Mouse (Mus musculus): Measurements from ENCODE around the gene Apmap. TPM values are rescaled to one million over a fixed set of nuclear protein-coding genes. Genes with fewer than 3 reads are reported as not detected.

Apmap gene
- polyA plus RNA-seq, 1 experiment = 31.2 TPM

DNA sequence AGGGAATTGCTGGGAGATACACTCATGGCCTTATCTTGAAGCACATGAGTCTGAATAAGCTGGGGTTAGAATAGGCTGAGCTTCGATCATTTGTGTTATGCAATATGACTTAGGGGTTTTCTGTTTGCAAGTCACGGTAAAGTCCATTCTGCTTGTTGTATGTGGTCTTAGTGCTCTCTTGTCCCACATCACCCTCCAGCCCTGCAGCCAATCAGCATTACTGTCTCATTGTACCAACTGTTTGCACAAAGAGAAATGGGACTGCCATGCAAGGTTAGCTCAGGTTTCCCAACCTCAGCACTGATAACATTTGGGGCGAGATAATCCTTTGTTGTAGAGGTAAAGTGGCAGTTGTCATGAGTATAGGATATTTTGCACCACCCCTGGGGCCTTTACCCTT, 1.7 kb upstream of the Apmap start:
- Histone ChIP-seq H3K4me3 (ENCODE audit: control insufficient read depth, low read depth, low read length) (no peak overlapping the region), H3K4me1 (ENCODE audit: control insufficient read depth, insufficient read depth, low read length) (peaks cover 2% of the 10 kb centered on the region; the same call in 1 of the 2 replicates), H3K27me3 (ENCODE audit: control insufficient read depth, insufficient read depth, low read length) (no peaks in the 10 kb centered on the region), H3K36me3 (ENCODE audit: control insufficient read depth, insufficient read depth, low read length) (no peaks in the 10 kb centered on the region), H3K27ac (ENCODE audit: control insufficient read depth, insufficient read depth, low read depth, low read length) (no peak overlapping the region)
- no peak for TF ChIP-seq POLR2A (IDR thresholded peaks at IDR 0.05; ENCODE audit: control insufficient read depth, low read depth, low read length)
- no peak for TF ChIP-seq CTCF (IDR thresholded peaks at IDR 0.05; ENCODE audit: control insufficient read depth, insufficient read depth, insufficient replicate concordance, low read depth, low read length)

DNA sequence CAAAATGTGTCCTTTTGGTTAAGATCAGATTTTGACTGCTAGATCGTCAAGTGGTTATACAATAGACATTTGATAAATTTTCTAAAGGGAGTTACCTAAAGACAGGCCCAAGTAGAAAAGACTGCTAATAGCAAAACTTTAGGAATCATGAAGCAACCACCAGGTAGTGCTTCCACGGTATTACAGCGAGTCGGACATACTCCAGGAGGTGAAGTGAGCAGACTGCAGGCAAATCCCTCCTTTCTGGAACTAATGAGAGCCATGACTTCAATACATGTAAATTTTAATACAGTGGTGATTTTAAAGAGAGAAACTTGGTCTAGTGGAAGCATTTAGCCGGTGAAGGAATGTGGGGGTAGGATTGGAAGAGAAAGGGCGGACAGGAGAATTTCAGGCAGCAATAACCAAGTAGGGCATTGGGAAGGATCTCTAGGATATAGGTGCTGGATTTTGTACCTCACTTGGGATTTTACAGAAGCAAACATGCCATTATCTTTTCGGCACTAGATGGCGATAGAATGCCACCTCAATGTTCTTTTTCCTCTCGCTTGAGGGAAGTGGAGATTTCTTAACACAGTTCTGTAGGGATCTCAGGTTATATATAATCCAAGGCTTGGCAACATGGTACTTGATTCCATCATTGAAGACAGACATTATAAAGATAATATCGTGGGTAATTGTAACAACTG, 649 bp upstream of the Apmap start:
- Histone ChIP-seq H3K27ac (ENCODE audit: control insufficient read depth, insufficient read depth, low read depth, low read length) (no peak overlapping the region), H3K4me3 (ENCODE audit: control insufficient read depth, low read depth, low read length) (peak overlapping the region; percentile 97; the same call in 1 of the 2 replicates), H3K4me1 (ENCODE audit: control insufficient read depth, insufficient read depth, low read length) (0 out of 2 replicates have a peak, but pooled peaks cover 2% of the 10 kb centered on the region), H3K27me3 (ENCODE audit: control insufficient read depth, insufficient read depth, low read length) (no peaks in the 10 kb centered on the region), H3K36me3 (ENCODE audit: control insufficient read depth, insufficient read depth, low read length) (no peaks in the 10 kb centered on the region)
- TF ChIP-seq POLR2A (IDR thresholded peaks at IDR 0.05; ENCODE audit: control insufficient read depth, low read depth, low read length) (no peak), CTCF (IDR thresholded peaks at IDR 0.05; ENCODE audit: control insufficient read depth, insufficient read depth, insufficient replicate concordance, low read depth, low read length) (no peak)

DNA sequence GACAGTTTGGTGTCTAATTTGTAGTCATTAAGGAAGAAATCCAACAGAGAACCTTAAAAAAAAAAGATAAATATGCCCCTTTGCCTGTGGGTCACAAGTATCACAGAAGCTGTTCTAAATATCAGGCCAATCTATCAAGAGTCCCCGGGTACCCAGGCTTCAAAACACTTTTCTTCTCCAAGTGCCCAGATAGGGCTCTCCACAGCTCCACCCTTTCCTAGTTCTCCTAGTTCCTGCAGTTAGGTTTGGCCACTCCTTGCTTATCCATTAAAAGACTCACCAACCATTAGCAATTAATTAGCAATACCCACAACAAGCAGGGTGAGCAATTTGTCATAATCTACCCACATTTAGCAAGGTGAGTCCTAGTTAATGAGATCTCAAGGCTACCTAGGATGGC, 1.3 kb downstream of the Apmap start:
- TF ChIP-seq CTCF (IDR thresholded peaks at IDR 0.05; ENCODE audit: control insufficient read depth, insufficient read depth, insufficient replicate concordance, low read depth, low read length) (no peak), POLR2A (IDR thresholded peaks at IDR 0.05; ENCODE audit: control insufficient read depth, low read depth, low read length) (no peak)
- no peak overlapping the region for H3K27ac ChIP-seq (ENCODE audit: control insufficient read depth, insufficient read depth, low read depth, low read length)
- no peak overlapping the region for H3K4me3 ChIP-seq (ENCODE audit: control insufficient read depth, low read depth, low read length)
- H3K27me3 ChIP-seq (ENCODE audit: control insufficient read depth, insufficient read depth, low read length) = no peaks in the 10 kb centered on the region
- no peaks in the 10 kb centered on the region for H3K36me3 ChIP-seq (ENCODE audit: control insufficient read depth, insufficient read depth, low read length)
- 0 out of 2 replicates have a peak, but pooled peaks cover 2% of the 10 kb centered on the region for H3K4me1 ChIP-seq (ENCODE audit: control insufficient read depth, insufficient read depth, low read length)

DNA sequence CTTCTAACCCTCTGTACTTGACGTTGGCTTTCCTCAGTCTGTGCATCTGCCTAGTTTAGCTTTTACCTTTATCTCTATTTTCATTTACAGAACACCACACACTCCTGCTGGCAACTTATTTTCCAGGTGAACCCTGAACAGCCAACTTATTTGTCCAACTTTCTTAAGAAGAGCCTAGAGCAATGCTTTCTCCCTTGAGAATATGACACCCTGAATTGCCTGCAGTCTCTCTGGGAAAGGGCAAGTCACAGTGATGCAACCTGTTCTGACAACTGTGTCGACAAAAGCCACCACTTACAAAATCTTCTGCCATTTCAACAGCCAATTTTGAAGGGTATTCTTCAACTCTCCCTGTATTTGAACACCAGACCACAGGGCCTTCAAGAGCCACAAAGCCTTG, 3.6 kb downstream of the Apmap start:
- Histone ChIP-seq H3K27ac (ENCODE audit: control insufficient read depth, insufficient read depth, low read depth, low read length) (no peak overlapping the region), H3K4me3 (ENCODE audit: control insufficient read depth, low read depth, low read length) (no peak overlapping the region), H3K36me3 (ENCODE audit: control insufficient read depth, insufficient read depth, low read length) (no peaks in the 10 kb centered on the region), H3K27me3 (ENCODE audit: control insufficient read depth, insufficient read depth, low read length) (no peaks in the 10 kb centered on the region), H3K4me1 (ENCODE audit: control insufficient read depth, insufficient read depth, low read length) (0 out of 2 replicates have a peak, but pooled peaks cover 2% of the 10 kb centered on the region)
- no peak for TF ChIP-seq POLR2A (IDR thresholded peaks at IDR 0.05; ENCODE audit: control insufficient read depth, low read depth, low read length)
- TF ChIP-seq CTCF (IDR thresholded peaks at IDR 0.05; ENCODE audit: control insufficient read depth, insufficient read depth, insufficient replicate concordance, low read depth, low read length) = no peak

DNA sequence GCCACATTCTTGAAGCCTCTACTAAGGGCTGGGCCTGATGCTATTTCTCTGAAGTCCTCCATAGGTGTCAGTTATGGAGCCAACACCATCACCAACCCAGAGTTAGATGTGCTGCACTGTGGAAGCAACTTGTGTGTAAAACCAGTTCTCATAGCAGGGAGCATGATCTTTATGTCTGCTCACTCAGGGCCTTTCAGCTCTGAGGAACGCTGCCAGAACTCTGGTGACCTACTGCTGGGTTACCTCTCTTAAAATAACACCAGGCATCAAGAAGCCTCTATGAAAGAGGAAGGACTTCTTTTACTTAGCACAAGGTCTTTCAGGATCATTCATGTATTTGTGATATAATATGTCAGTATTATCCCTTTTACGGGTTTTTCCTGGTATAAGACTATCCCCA, 6.2 kb downstream of the Apmap start:
- TF ChIP-seq CTCF (IDR thresholded peaks at IDR 0.05; ENCODE audit: control insufficient read depth, insufficient read depth, insufficient replicate concordance, low read depth, low read length) (no peak), POLR2A (IDR thresholded peaks at IDR 0.05; ENCODE audit: control insufficient read depth, low read depth, low read length) (no peak)
- no peak overlapping the region for H3K27ac ChIP-seq (ENCODE audit: control insufficient read depth, insufficient read depth, low read depth, low read length)
- no peaks in the 10 kb centered on the region for H3K27me3 ChIP-seq (ENCODE audit: control insufficient read depth, insufficient read depth, low read length)
- no peak overlapping the region for H3K4me3 ChIP-seq (ENCODE audit: control insufficient read depth, low read depth, low read length)
- H3K4me1 ChIP-seq (ENCODE audit: control insufficient read depth, insufficient read depth, low read length) = no peaks in the 10 kb centered on the region
- no peaks in the 10 kb centered on the region for H3K36me3 ChIP-seq (ENCODE audit: control insufficient read depth, insufficient read depth, low read length)

DNA sequence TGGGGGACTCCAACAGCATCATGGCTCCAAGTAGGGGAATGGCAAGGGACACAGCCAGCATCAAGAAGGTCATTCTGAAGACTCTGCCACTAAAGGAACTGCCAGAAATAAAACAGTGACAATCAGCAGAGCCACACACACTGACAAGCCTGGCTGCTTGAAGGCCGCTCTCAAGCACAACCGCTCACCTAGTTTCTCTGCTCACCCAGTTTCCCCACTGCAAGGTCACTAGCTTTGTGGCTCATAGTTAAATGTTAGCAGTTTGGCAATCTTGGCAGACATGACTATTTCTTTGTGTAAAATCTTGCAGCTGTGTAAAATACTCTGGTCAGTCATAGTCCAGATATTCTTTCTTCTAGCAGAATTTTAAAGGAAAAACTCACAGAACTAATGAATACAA, 8.1 kb downstream of the Apmap start:
- Histone ChIP-seq H3K4me1 (ENCODE audit: control insufficient read depth, insufficient read depth, low read length) (no peaks in the 10 kb centered on the region), H3K4me3 (ENCODE audit: control insufficient read depth, low read depth, low read length) (no peak overlapping the region), H3K36me3 (ENCODE audit: control insufficient read depth, insufficient read depth, low read length) (no peaks in the 10 kb centered on the region), H3K27ac (ENCODE audit: control insufficient read depth, insufficient read depth, low read depth, low read length) (no peak overlapping the region), H3K27me3 (ENCODE audit: control insufficient read depth, insufficient read depth, low read length) (no peaks in the 10 kb centered on the region)
- no peak for TF ChIP-seq CTCF (IDR thresholded peaks at IDR 0.05; ENCODE audit: control insufficient read depth, insufficient read depth, insufficient replicate concordance, low read depth, low read length)
- TF ChIP-seq POLR2A (IDR thresholded peaks at IDR 0.05; ENCODE audit: control insufficient read depth, low read depth, low read length) = no peak

DNA sequence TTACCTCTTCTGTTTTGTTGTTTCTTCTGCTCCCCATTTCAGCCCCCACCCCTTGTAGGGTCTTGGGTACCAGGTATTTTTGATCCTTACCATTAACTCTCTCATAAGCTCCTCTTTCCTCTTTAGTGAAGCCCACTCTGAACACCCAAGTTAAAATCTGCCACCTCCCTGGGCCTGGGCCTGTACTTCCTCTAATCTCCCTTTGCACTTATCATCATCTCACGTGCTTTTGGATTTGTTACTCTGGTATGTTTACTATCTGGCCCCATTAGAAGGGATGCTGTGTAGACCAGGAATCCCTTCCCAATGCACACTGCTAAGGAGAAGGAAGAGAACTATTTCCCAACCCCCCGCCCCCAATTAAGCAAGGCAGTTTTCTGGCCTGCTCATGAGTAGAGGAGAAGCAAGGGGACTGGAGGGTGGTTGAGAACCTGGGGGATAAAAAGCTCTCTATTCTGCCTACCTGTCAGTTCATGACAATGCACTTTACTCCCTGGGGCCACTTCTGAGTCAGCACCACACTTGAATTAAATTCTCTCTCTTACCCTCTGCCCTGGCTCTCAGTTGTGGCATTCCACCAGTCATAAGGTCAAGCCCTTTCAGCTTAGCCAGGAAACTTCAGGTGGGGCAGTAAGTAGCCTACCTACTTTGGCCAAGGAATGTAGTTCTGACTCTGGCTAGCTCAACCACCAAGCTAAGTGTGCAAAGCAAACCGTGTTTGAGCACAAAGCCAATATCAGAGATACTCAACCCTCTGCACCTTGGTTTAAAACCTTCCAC, 12.8 kb downstream of the Apmap start:
- H3K4me1 ChIP-seq (ENCODE audit: control insufficient read depth, insufficient read depth, low read length) = no peaks in the 10 kb centered on the region
- H3K4me3 ChIP-seq (ENCODE audit: control insufficient read depth, low read depth, low read length) = no peak overlapping the region
- no peak for TF ChIP-seq POLR2A (IDR thresholded peaks at IDR 0.05; ENCODE audit: control insufficient read depth, low read depth, low read length)
- TF ChIP-seq CTCF (IDR thresholded peaks at IDR 0.05; ENCODE audit: control insufficient read depth, insufficient read depth, insufficient replicate concordance, low read depth, low read length) = no peak
- no peak overlapping the region for H3K27ac ChIP-seq (ENCODE audit: control insufficient read depth, insufficient read depth, low read depth, low read length)
- H3K27me3 ChIP-seq (ENCODE audit: control insufficient read depth, insufficient read depth, low read length) = no peaks in the 10 kb centered on the region
- H3K36me3 ChIP-seq (ENCODE audit: control insufficient read depth, insufficient read depth, low read length) = no peaks in the 10 kb centered on the region
